ENCODE assay signal across 8 mouse cellular contexts in the genomic region with DNA sequence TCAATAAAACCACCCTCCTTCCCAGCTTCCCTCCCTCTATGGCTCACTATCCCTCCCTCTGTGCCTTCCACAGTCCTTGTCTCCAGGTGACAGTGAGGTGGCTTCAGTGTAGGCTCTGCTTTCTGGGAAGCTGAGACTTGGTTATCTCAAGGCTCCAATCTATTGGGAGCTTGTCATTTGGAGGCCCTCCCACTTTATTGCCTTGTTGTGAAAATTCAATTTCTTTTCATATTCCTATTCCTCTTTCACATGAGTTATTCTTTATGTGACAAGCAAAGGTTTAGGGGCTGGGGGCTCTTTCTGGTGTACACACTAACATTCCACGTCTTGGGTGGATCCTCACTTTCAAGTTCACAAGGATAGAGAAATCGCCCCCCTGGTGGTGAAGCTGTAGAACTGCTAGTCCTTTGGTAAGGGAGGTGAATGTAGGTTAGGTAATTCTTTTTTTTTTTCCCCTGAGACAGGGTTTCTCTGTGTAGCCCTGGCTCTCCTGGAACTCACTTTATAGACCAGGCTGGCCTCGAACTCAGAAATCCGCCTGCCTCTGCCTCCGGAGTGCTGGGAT. TPM values are rescaled to one million over a fixed set of nuclear protein-coding genes. Genes with fewer than 3 reads are reported as not detected.
DNase-seq lines count a peak whose midpoint lies in the region; ATAC-seq and TF ChIP-seq lines count a peak whose summit lies in the region.
"Had no signal": no experiment of that assay in that cellular context is flagged by ENCODE, and none has a peak within 500 bp of the region (broad histone marks: within the 10 kb centered on the region; RNA-seq: fewer than 3 reads in every experiment).

No protein-coding gene starts in this region.

- H3K27me3 ChIP-seq in limb, embryonic 10.5 days (ENCODE audit: low read depth, poor library complexity, severe bottlenecking): no peaks in the 10 kb centered on the region
- H3K27me3 ChIP-seq: stomach, embryonic 15.5 days had no signal

- H3K4me3 ChIP-seq in layer of hippocampus, adult 2 months: no peak overlapping the region
- H3K4me3 ChIP-seq in limb, embryonic 10.5 days: no peak overlapping the region
- H3K4me3 ChIP-seq: stomach, embryonic 15.5 days had no signal

- H3K27ac ChIP-seq in layer of hippocampus, adult 2 months: peak overlapping the region; percentile 60
- peak overlapping the region; percentile 89; the same call in 1 of the 2 replicates for H3K27ac ChIP-seq in limb, embryonic 10.5 days
- H3K27ac ChIP-seq: stomach, embryonic 15.5 days had no signal

- H3K4me1 ChIP-seq in limb, embryonic 10.5 days: peaks cover 22% of the 10 kb centered on the region

- peak in 1 of 2 experiments; percentile 16 for DNase-seq in layer of hippocampus, adult 2 months (ENCODE audit: low spot score in 2 of 2)
- DNase-seq in layer of hippocampus, adult 11-12 months (ENCODE audit: low spot score): no peak
- peak; percentile 65 for DNase-seq in MN1 (ENCODE audit: low spot score)
- DNase-seq in limb, embryonic 10.5 days (ENCODE audit: low spot score): peak; percentile 49
- DNase-seq in retina, postnatal 1 day: peak; percentile 73
- DNase-seq in left cerebral cortex, postnatal 4 days: no peak

- intact Hi-C loops in left cerebral cortex, postnatal 4 days (cut with DNase I): no loop called here

- WGBS in limb, embryonic 10.5 days: 61% methylated on average over 5 of the region's 5 CpGs

- H3K9me3 ChIP-seq in limb, embryonic 10.5 days (replicated peaks): no peaks in the 10 kb centered on the region
- H3K9me3 ChIP-seq: stomach, embryonic 15.5 days had no signal

- no peaks in the 10 kb centered on the region for H3K36me3 ChIP-seq in limb, embryonic 10.5 days
- H3K36me3 ChIP-seq: stomach, embryonic 15.5 days had no signal

- 0 out of 2 replicates have a peak, but pooled peaks have one; percentile 56 for ATAC-seq in common myeloid progenitor, adult 5-6 weeks (replicated peaks; ENCODE audit: low read depth, poor library complexity, severe bottlenecking)

- peak; percentile 85 for TF ChIP-seq CTCF in layer of hippocampus, adult 2 months (conservative IDR thresholded peaks at IDR 0.05)

RNA-seq across cellular contexts. Expression of gene Ncor1, which starts 37.9 kb away (rescaled TPM):
- 100 to 1,000 TPM; 300 to 303 TPM for total RNA-seq in layer of hippocampus, adult 2 months (2021)
- total RNA-seq in common myeloid progenitor, adult 5-6 weeks (2017): 335 and 349 TPM in 2 replicates
- polyA plus RNA-seq in limb, embryonic 10.5 days (2016; fragmentation: Nextera tagmentation; extraction: Ambion mirVana): 127 and 144 TPM in 2 replicates
- total RNA-seq in left cerebral cortex, postnatal 4 days (2021): 100 to 1,000 TPM; 287 to 297 TPM

RNA-seq across cellular contexts. Expression of gene Pigl, which starts 38.0 kb away (rescaled TPM):
- total RNA-seq in layer of hippocampus, adult 2 months (2021): 1 to 10 TPM; 7.3 to 8.7 TPM
- total RNA-seq in common myeloid progenitor, adult 5-6 weeks (2017): 3.3 and 4.3 TPM in 2 replicates
- polyA plus RNA-seq in limb, embryonic 10.5 days (2016; fragmentation: Nextera tagmentation; extraction: Ambion mirVana): 13.5 and 13.9 TPM in 2 replicates
- total RNA-seq in left cerebral cortex, postnatal 4 days (2021): 1 to 10 TPM; 5.4 to 6.8 TPM

RNA-seq across cellular contexts. Expression of gene Cenpv, which starts 42.8 kb away (rescaled TPM):
- 10 to 100 TPM; 36.3 to 43.2 TPM for total RNA-seq in layer of hippocampus, adult 2 months (2021)
- 13.4 and 18.7 TPM in 2 replicates for total RNA-seq in common myeloid progenitor, adult 5-6 weeks (2017)
- polyA plus RNA-seq in limb, embryonic 10.5 days (2016; fragmentation: Nextera tagmentation; extraction: Ambion mirVana): 35.0 and 42.2 TPM in 2 replicates
- total RNA-seq in left cerebral cortex, postnatal 4 days (2021): 10 to 100 TPM; 64.5 to 76.9 TPM

RNA-seq across cellular contexts. Expression of gene Ubb, which starts 54.7 kb away (rescaled TPM):
- total RNA-seq in layer of hippocampus, adult 2 months (2021): 1,000 to 10,000 TPM; 1,708 to 1,866 TPM
- total RNA-seq in common myeloid progenitor, adult 5-6 weeks (2017): 1,111 and 1,232 TPM in 2 replicates
- polyA plus RNA-seq in limb, embryonic 10.5 days (2016; fragmentation: Nextera tagmentation; extraction: Ambion mirVana): 3,627 and 3,653 TPM in 2 replicates
- total RNA-seq in left cerebral cortex, postnatal 4 days (2021): 1,000 to 10,000 TPM; 1,560 to 1,622 TPM

Comparison
In these comparisons a context has a peak if more than half of its experiments do, and no peak if none do; other contexts are left out.
1. DNase-seq: peak in MN1 (single experiment), limb, embryonic 10.5 days (single experiment) and retina, postnatal 1 day (single experiment); none in layer of hippocampus, adult 11-12 months (single experiment) and left cerebral cortex, postnatal 4 days (single experiment).